Mouse (Mus musculus): ENCODE measurements around the gene Omg.

The Omg gene

GRCm38 (mm10) chr11:79503845-79504244 lies at the start of gene Omg:
TSS of gene Omg (minus strand) at chr11:79504084.
- no peak for DNase-seq (ENCODE audit: low spot score)

- DNase-seq (ENCODE audit: low spot score) = no peak
These were observed 48.7 kb upstream of the Omg start for GRCm38 (mm10) chr11:79552622-79553021.

- no peak for DNase-seq (ENCODE audit: low spot score)
These were observed 32.4 kb upstream of the Omg start for GRCm38 (mm10) chr11:79536293-79536692.

GRCm38 (mm10) chr11:79535554-79535953 lies 31.7 kb upstream of the Omg start:
- no peak for DNase-seq (ENCODE audit: low spot score)

GRCm38 (mm10) chr11:79533950-79534690 lies 30.2 kb upstream of the Omg start:
- DNase-seq (ENCODE audit: low spot score) = peak; percentile 43

GRCm38 (mm10) chr11:79533311-79533710 lies 29.4 kb upstream of the Omg start:
- DNase-seq (ENCODE audit: low spot score) = no peak

GRCm38 (mm10) chr11:79531485-79531884 lies 27.6 kb upstream of the Omg start:
- DNase-seq (ENCODE audit: low spot score) = no peak

- no peak for DNase-seq (ENCODE audit: low spot score)
These were observed 26.9 kb upstream of the Omg start for GRCm38 (mm10) chr11:79530774-79531173.

GRCm38 (mm10) chr11:79530333-79530761 lies 26.5 kb upstream of the Omg start, which contains the start of the genes Evi2 and Evi2a:
TSS of gene Evi2 (minus strand) at chr11:79530589.
TSS of gene Evi2a (minus strand) at chr11:79530609.
- DNase-seq (ENCODE audit: low spot score) = no peak

- no peak for DNase-seq (ENCODE audit: low spot score)
These were observed 25.9 kb upstream of the Omg start for GRCm38 (mm10) chr11:79529736-79530135.

GRCm38 (mm10) chr11:79529226-79529625 lies 25.3 kb upstream of the Omg start:
- DNase-seq (ENCODE audit: low spot score) = no peak

- no peak for DNase-seq (ENCODE audit: low spot score)
These were observed 24.7 kb upstream of the Omg start for GRCm38 (mm10) chr11:79528601-79529000.

GRCm38 (mm10) chr11:79527739-79528384 lies 24.0 kb upstream of the Omg start:
- DNase-seq (ENCODE audit: low spot score) = no peak

GRCm38 (mm10) chr11:79527015-79527738 lies 23.3 kb upstream of the Omg start:
- DNase-seq (ENCODE audit: low spot score) = no peak

- no peak for DNase-seq (ENCODE audit: low spot score)
These were observed 22.7 kb upstream of the Omg start for GRCm38 (mm10) chr11:79526549-79526948.

GRCm38 (mm10) chr11:79524310-79524575 lies 20.4 kb upstream of the Omg start:
- DNase-seq (ENCODE audit: low spot score) = no peak

GRCm38 (mm10) chr11:79523560-79524309 lies 19.9 kb upstream of the Omg start, which contains the start of gene Evi2b:
TSS of gene Evi2b (minus strand) at chr11:79523762.
- no peak for DNase-seq (ENCODE audit: low spot score)

- DNase-seq (ENCODE audit: low spot score) = no peak
These were observed 19.1 kb upstream of the Omg start for GRCm38 (mm10) chr11:79522944-79523343.

GRCm38 (mm10) chr11:79521930-79522329 lies 18.0 kb upstream of the Omg start:
- no peak for DNase-seq (ENCODE audit: low spot score)

- no peak for DNase-seq (ENCODE audit: low spot score)
These were observed 16.9 kb upstream of the Omg start for GRCm38 (mm10) chr11:79520772-79521171.

- no peak for DNase-seq (ENCODE audit: low spot score)
These were observed 16.0 kb upstream of the Omg start for GRCm38 (mm10) chr11:79519878-79520291.

GRCm38 (mm10) chr11:79519299-79519698 lies 15.4 kb upstream of the Omg start:
- no peak for DNase-seq (ENCODE audit: low spot score)

Measured in urinary bladder, postnatal 14 days (tissue).